Mouse (Mus musculus): Measurements from ENCODE around the gene Vps13d. TPM values are rescaled to one million over a fixed set of nuclear protein-coding genes. Genes with fewer than 3 reads are reported as not detected.
A peak's percentile ranks its signal among the peaks of the same experiment; 100 is the strongest.

Vps13d gene
- total and polyA plus RNA-seq, 3 experiments: 9.4 to 9.8 (median 9.7) TPM

GRCm38 (mm10) chr4:144980811-144981551 lies 213.8 kb downstream of the Vps13d start (continued):
- TF ChIP-seq ETS1 (conservative IDR thresholded peaks at IDR 0.05; ENCODE audit: low read depth, low read length): peak; percentile 68
- TF ChIP-seq MAZ (IDR thresholded peaks at IDR 0.05; ENCODE audit: low read depth, low read length): no peak
- peak; percentile 32; the same call in 1 of the 2 replicates for TF ChIP-seq TBP (conservative IDR thresholded peaks at IDR 0.05; ENCODE audit: low read depth, low read length)
- no peak for TF ChIP-seq RCOR1 (conservative IDR thresholded peaks at IDR 0.05; ENCODE audit: low read depth, low read length)
- TF ChIP-seq GABPA (IDR thresholded peaks at IDR 0.05; ENCODE audit: insufficient replicate concordance, low read depth, low read length): no peak
- TF ChIP-seq ZNF384 (IDR thresholded peaks at IDR 0.05; ENCODE audit: low read depth, low read length): peak; percentile 55
- TF ChIP-seq POLR2A (IDR thresholded peaks at IDR 0.05; ENCODE audit: low read depth, low read length): peak; percentile 55
- peak; percentile 76 for TF ChIP-seq MAX (IDR thresholded peaks at IDR 0.05; ENCODE audit: low read length)

- Histone ChIP-seq H3K27me3 (replicated peaks) (no peaks in the 10 kb centered on the region), H3K9me3 (replicated peaks; ENCODE audit: low read length) (no peaks in the 10 kb centered on the region), H3K27ac (ENCODE audit: insufficient read depth, low read depth) (peak overlapping the region; percentile 48; the same call in 1 of the 2 replicates), H3K4me2 (ENCODE audit: insufficient read depth, low read depth, poor library complexity, severe bottlenecking) (peak overlapping the region; percentile 43; the same call in 1 of the 2 replicates), H3K4me1 (ENCODE audit: control insufficient read depth in 1 of 2, insufficient read depth in 2 of 2) (peaks cover 43 to 89% of the 10 kb centered on the region in 2 experiments), H3K4me3 (replicated peaks in 1 of 3; ENCODE audit: low read depth in 2 of 3, low read length in 2 of 3, poor library complexity in 1 of 3) (no peak overlapping the region), H3K79me2 (replicated peaks; ENCODE audit: control insufficient read depth, extremely low read depth, insufficient read depth, poor library complexity, severe bottlenecking) (no peaks in the 10 kb centered on the region), H3K36me3 (replicated peaks in 1 of 2; ENCODE audit: control insufficient read depth in 1 of 2, insufficient read depth in 1 of 2, low read length in 1 of 2) (peaks cover 0 to 31% of the 10 kb centered on the region in 2 experiments), H3K9ac (ENCODE audit: insufficient read depth, low read depth) (peak overlapping the region; percentile 17; the same call in 1 of the 2 replicates)
- dilution Hi-C loops (cut with MboI; ENCODE audit: extremely low pct_ligation_motif_present, extremely low pct_unique_long_range_greater_than_20kb, low sequenced_read_pairs): loop anchor here (25.0 kb wide), 1 partner anchor 93 kb away; the partner anchor contains the start of gene Dhrs3
- in situ Hi-C loops (cut with MboI; ENCODE audit: low pct_ligation_motif_present, low pct_unique_long_range_greater_than_20kb, low sequenced_read_pairs): no loop called here
- DNase-seq (ENCODE audit: extremely low read depth): peak; percentile 58
- TF ChIP-seq RCOR1 (conservative IDR thresholded peaks at IDR 0.05; ENCODE audit: low read depth, low read length): peak; percentile 77
- TF ChIP-seq USF1 (IDR thresholded peaks at IDR 0.05; ENCODE audit: low read depth, low read length): no peak
- TF ChIP-seq MAFK (IDR thresholded peaks at IDR 0.05; ENCODE audit: insufficient replicate concordance, low read length): peak; percentile 70; the same call in 1 of the 2 replicates
- peak; percentile 69 for TF ChIP-seq BHLHE40 (IDR thresholded peaks at IDR 0.05; ENCODE audit: low read depth, low read length)
- no peak for TF ChIP-seq SIN3A (IDR thresholded peaks at IDR 0.05; ENCODE audit: low read length)
- peak; percentile 94 for TF ChIP-seq JUND (conservative IDR thresholded peaks at IDR 0.05; ENCODE audit: low read depth, low read length)
- peak; percentile 87 for TF ChIP-seq ETS1 (conservative IDR thresholded peaks at IDR 0.05; ENCODE audit: low read depth, low read length)
- no peak for TF ChIP-seq ZMIZ1 (IDR thresholded peaks at IDR 0.05; ENCODE audit: low read depth, low read length)
- peak; percentile 31; the same call in 1 of the 2 replicates for TF ChIP-seq MAZ (IDR thresholded peaks at IDR 0.05; ENCODE audit: low read depth, low read length)
- no peak for TF ChIP-seq KAT2A (IDR thresholded peaks at IDR 0.05; ENCODE audit: insufficient replicate concordance, low read length)
- peak; percentile 97 for TF ChIP-seq IRF4 (IDR thresholded peaks at IDR 0.05; ENCODE audit: low read depth, low read length)
- TF ChIP-seq EP300 (IDR thresholded peaks at IDR 0.05; ENCODE audit: low read length): peak; percentile 96
- no peak for TF ChIP-seq ZNF384 (IDR thresholded peaks at IDR 0.05; ENCODE audit: low read depth, low read length)
- 0 out of 2 replicates have a peak, but pooled peaks have one; percentile 10 for TF ChIP-seq ELF1 (IDR thresholded peaks at IDR 0.05; ENCODE audit: low read depth, low read length)
- TF ChIP-seq NELFE (IDR thresholded peaks at IDR 0.05; ENCODE audit: low read depth, low read length): no peak
- no peak for TF ChIP-seq PAX5 (IDR thresholded peaks at IDR 0.05; ENCODE audit: low read length)
- peak; percentile 68 for TF ChIP-seq CHD2 (IDR thresholded peaks at IDR 0.05; ENCODE audit: low read length)
- no peak for TF ChIP-seq CHD1 (IDR thresholded peaks at IDR 0.05; ENCODE audit: low read depth, low read length)
- 0 out of 2 replicates have a peak, but pooled peaks have one; percentile 55 for TF ChIP-seq E2F4 (IDR thresholded peaks at IDR 0.05; ENCODE audit: insufficient replicate concordance, low read depth, low read length)
- TF ChIP-seq MEF2A (IDR thresholded peaks at IDR 0.05; ENCODE audit: borderline replicate concordance, low read depth, low read length): peak; percentile 91
- no peak for TF ChIP-seq POLR2AphosphoS2 (IDR thresholded peaks at IDR 0.05; ENCODE audit: low read depth, low read length)
- TF ChIP-seq SMC3 (IDR thresholded peaks at IDR 0.05; ENCODE audit: low read depth, low read length): 0 out of 2 replicates have a peak, but pooled peaks have one; percentile 2
- no peak for TF ChIP-seq ZKSCAN1 (IDR thresholded peaks at IDR 0.05; ENCODE audit: borderline replicate concordance, low read depth, low read length)
- TF ChIP-seq GABPA (IDR thresholded peaks at IDR 0.05; ENCODE audit: insufficient replicate concordance, low read depth, low read length): no peak
- TF ChIP-seq MAX (IDR thresholded peaks at IDR 0.05; ENCODE audit: low read length): no peak; the same call in 1 of the 2 replicates
- TF ChIP-seq MXI1 (IDR thresholded peaks at IDR 0.05; ENCODE audit: low read depth, low read length): no peak
- TF ChIP-seq HCFC1 (IDR thresholded peaks at IDR 0.05; ENCODE audit: low read depth, low read length): 0 out of 2 replicates have a peak, but pooled peaks have one; percentile 29
- TF ChIP-seq ZC3H11A (IDR thresholded peaks at IDR 0.05; ENCODE audit: low read depth, low read length): no peak
- TF ChIP-seq CTCF (conservative IDR thresholded peaks at IDR 0.05 in 1 of 2, IDR thresholded peaks at IDR 0.05 in 1 of 2; ENCODE audit: low read depth in 2 of 2, low read length in 2 of 2): no peak
- TF ChIP-seq UBTF (IDR thresholded peaks at IDR 0.05; ENCODE audit: low read depth, low read length): no peak
- TF ChIP-seq JUN (IDR thresholded peaks at IDR 0.05; ENCODE audit: insufficient read depth, low read depth, low read length): peak; percentile 88
- TF ChIP-seq RAD21 (IDR thresholded peaks at IDR 0.05; ENCODE audit: low read depth, low read length): no peak
Measured at GRCm38 (mm10) chr4:144980110-144980509, 214.7 kb downstream of the Vps13d start.

Measured in CH12.LX (cell line).